Mouse (Mus musculus) cortical plate, adult 2 months (tissue): Measurements from ENCODE around the gene Siae. TPM values are rescaled to one million over a fixed set of nuclear protein-coding genes. Genes with fewer than 3 reads are reported as not detected.

Experiments used
- H3K27ac ChIP-seq: fragments of 200-500 bp; 2 replicates; pipeline ENCODE4 v1.5.1; 2012; ENCODE audit warnings: low read length, control low read depth, inconsistent platforms; ENCODE audit not compliant: insufficient read depth
- H3K4me1 ChIP-seq: fragments of 200-500 bp; 2 replicates; pipeline ENCODE4 v1.6.1; 2011; ENCODE audit warnings: low read length; ENCODE audit not compliant: control insufficient read depth, insufficient read depth
- H3K4me3 ChIP-seq: fragments of 200-500 bp; 2 replicates; pipeline ENCODE4 v1.5.1; 2011; ENCODE audit warnings: mild to moderate bottlenecking, low read length, control low read depth; ENCODE audit not compliant: insufficient read depth
- CTCF ChIP-seq: fragments of 200-500 bp; IDR thresholded peaks from 2 replicates; pipeline ENCODE4 v1.5.1; 2011; ENCODE audit warnings: mild to moderate bottlenecking, control low read depth, low read length; ENCODE audit not compliant: insufficient read depth; ENCODE audit errors: extremely low read depth
- POLR2A ChIP-seq: fragments of 200-500 bp; IDR thresholded peaks from 2 replicates; pipeline ENCODE4 v1.6.1; 2011; ENCODE audit warnings: mild to moderate bottlenecking, low read length, control low read depth; ENCODE audit not compliant: insufficient read depth; ENCODE audit errors: extremely low read depth
- polyA plus RNA-seq: library from polyadenylated mRNA; depleted of rRNA; stranded (reverse); fragments of >200 nt; gene quantifications from 2 replicates; pipeline ENCODE4 v1.2.3, GENCODE M21; 2012

Gene Siae
- polyA plus RNA-seq, 1 experiment: 22.2 TPM

DNA sequence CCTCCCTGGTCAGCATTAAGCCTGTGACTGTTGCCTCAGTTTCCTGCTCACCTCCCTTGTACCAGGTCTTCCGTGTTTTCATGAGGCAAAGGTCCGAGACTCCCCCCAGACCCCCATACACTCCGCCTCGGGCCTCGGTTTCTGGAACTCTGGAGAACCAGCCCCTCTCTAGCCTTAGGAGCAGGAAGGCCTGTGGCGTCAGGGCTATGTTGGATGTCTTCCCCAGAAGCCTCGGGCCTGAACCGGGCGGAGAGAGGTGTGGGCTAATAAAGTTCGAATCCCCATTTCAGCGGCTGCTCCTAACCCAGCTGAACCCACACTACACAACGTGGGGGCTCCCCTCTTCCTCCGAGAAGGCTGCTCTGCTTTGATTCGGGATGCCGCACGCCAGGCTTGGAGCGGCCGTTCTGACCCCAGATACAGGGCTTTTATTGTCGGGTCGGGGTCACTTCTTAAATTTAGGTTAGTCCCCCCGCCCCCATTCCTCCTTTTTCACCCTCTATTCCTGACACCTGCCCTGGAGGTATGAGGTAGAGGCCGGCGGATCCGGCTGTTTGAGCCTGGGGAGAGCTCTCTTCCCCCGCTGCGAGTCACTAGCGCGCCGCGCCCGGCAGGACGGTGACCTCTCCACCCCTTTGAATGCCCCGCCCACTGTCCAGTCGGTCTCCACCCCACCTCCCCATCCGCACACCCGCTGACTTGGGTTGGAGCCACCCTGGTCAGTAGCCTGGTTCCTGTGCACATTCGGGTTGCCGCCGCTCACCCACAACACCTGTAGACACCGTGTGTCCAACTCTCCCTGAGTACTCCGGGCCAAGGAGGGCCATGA, 27.9 kb upstream of the Siae start, which contains the start of gene Esam:
Esam (plus strand) TSS at position 683 of the 829 bp plus-strand sequence.
- TF ChIP-seq POLR2A (peak; percentile 26; the same call in 1 of the 2 replicates), CTCF (no peak)
- H3K4me3 ChIP-seq: peak within 1 kb of the TSS; percentile 30
- peaks cover 2% of the 10 kb centered on the region; the same call in 1 of the 2 replicates for H3K4me1 ChIP-seq
- H3K27ac ChIP-seq: peak within 1 kb of the TSS; percentile 13

DNA sequence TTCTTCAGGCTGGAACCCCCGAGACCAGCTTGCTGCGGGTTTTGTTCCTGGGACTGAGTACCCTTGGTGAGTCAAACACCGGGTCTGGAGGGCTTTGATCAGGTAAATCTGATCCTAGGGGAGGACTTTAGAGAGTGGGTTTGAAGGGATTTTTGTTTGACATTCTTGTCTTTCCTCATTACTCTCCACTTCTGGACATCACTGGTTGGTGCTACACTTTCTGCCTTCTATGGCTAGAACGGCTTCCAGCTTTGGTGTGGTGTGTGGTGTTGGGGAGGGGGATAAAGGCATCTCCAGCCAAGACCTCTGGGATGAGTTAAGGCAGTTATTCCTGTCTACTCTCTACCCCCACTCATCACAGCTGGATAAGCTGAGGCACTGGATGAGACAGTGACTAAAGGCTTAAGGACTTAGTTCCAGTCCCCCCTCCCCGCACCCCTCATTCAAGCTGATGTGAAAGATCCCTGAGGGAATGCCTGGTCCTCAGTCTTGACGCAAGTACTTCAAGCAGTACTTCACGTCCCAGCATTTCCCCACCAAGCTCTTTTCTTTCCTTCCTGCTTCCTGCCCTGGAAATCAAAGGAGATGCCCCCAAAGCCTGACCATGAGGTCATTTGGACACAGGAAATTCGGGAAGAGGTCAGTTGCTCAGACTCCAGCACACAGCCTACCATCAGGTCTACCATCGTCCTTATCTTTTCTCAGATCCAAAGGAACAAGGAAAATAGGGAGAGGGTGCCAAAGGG, 27.1 kb upstream of the Siae start:
- TF ChIP-seq POLR2A: no peak
- Histone ChIP-seq H3K4me3 (peak overlapping the region; percentile 30), H3K4me1 (peaks cover 2% of the 10 kb centered on the region; the same call in 1 of the 2 replicates), H3K27ac (peak overlapping the region; percentile 13)

DNA sequence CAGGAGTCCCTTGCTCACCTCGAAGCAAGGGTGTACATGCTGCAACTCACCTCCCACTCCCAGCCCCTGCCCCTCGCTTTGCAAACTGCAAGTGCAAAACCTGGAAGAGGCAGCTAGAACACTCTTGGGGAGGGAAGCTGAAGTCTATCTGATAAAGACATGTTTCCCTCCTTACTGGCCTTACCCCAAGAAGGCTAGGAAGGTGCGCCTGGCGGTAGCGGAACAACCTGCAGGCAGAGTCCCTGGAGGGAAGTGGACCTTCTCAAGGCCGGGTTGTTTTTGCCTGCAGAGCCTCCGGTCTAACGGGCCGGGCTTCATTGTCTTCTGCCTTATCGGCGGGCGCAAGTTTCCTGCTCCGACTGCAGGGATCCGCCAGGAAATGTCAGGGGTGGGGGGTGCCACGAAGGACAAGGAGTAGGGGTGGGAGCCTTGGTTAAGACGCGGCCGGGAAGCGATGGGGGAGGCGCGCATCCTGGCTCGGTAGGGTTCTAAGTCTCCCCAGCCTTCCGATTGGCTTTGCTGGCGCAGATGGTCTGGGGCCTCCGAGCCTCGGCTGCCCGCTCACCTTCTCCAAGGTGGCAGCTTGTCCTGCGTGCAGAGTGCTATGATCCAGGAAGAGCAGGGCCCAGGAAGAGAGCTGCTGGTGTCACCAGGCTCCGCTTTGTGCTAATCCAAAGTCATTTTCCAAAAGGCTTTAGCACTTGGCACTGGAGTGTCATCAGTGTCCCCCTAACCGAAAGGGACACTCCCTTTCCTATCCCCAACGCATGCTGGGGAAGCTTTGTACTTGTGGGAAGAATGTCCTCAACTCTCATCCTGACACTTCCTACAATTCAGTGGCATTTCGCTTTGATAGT, 25.2 kb upstream of the Siae start:
- TF ChIP-seq CTCF (0 out of 2 replicates have a peak, but pooled peaks have one; percentile 3), POLR2A (0 out of 2 replicates have a peak, but pooled peaks have one; percentile 13)
- Histone ChIP-seq H3K4me3 (peak overlapping the region; percentile 20), H3K27ac (peak overlapping the region; percentile 68), H3K4me1 (peaks cover 2% of the 10 kb centered on the region; the same call in 1 of the 2 replicates)

DNA sequence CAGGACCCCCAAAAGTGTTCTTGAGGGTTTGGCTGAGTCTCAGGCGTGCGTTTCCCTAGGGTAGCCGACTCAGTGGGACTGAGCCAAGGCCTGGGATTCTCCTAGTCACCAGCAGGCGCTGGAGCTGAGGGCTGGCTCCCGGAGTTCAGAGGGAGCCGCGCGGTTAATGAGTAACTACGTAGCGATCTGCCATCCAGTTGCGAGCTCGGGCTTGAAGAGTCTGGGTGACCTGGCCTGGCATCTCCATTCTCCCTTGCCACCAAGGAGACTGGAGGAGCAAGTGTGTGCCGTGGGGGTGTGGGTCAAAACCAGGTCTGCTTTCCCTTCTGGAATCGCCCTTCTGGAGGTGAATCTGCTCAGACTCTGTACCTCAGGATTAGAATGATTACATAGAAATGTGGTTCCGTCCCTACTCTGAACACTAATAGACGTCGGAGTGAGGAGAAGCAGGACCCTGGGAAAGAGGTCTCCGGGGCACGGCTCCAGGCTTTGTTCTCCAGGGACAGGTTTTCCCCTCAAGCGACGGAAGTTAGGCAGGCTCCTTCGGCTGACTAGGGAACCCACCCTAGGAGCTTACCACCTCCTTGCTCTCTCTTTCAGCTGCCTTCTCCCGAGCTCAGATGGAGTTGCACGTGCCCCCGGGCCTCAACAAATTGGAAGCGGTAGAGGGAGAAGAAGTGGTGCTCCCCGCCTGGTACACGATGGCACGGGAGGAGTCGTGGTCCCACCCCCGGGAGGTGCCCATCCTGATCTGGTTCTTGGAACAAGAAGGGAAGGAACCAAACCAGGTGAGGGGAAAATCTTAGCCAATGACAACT, 24.4 kb upstream of the Siae start:
- TF ChIP-seq CTCF (no peak), POLR2A (no peak)
- Histone ChIP-seq H3K27ac (peak overlapping the region; percentile 68), H3K4me1 (peaks cover 2% of the 10 kb centered on the region; the same call in 1 of the 2 replicates), H3K4me3 (peak overlapping the region; percentile 20)

DNA sequence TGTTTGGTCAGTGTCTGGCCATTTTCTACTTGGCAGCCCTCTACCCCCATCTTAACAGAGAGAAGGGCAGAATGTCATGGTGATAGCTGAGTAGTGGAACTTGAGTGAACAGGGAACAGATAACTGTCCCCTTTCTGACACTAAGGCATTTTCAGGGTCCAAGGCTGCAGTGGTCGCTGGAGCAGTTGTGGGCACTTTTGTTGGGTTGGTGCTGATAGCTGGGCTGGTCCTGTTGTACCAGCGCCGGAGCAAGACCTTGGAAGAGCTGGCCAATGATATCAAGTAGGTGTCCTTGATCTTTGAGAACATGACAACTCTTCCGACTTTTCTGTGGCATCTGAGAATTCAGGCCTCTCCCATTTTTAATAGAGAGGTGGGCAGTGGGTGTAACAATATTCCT, 18.6 kb upstream of the Siae start:
- Histone ChIP-seq H3K27ac (no peak overlapping the region), H3K4me1 (0 out of 2 replicates have a peak, but pooled peaks cover 1% of the 10 kb centered on the region), H3K4me3 (no peak overlapping the region)
- TF ChIP-seq POLR2A (no peak), CTCF (no peak)

DNA sequence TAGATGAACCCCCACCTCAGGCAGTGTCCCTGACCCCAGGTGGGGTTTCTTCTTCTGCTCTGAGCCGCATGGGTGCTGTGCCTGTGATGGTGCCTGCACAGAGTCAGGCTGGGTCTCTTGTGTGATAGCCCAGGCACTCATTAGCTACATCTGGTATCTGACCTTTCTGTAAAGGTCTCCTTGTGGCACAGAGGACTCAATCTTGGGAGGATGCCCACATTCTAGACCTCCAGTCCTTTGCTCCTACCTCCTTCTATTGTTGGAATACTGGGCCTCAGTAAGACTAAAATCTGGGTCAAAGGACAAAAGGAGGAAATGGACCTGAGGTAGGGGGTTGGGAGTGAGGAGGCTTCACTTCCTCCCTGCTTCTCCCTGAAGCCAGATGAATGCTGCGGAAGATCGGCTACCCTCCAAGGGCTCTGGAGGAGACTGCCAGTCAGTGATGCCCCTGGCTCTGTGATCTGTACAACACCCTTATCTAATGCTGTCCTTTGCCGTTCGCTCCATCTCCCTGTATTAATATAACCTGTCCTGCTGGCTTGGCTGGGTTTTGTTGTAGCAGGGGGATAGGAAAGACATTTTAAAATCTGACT, 17.7 kb upstream of the Siae start:
- no peak for TF ChIP-seq POLR2A
- no peak for TF ChIP-seq CTCF
- no peak overlapping the region for H3K27ac ChIP-seq
- 0 out of 2 replicates have a peak, but pooled peaks cover 1% of the 10 kb centered on the region for H3K4me1 ChIP-seq
- no peak overlapping the region for H3K4me3 ChIP-seq

DNA sequence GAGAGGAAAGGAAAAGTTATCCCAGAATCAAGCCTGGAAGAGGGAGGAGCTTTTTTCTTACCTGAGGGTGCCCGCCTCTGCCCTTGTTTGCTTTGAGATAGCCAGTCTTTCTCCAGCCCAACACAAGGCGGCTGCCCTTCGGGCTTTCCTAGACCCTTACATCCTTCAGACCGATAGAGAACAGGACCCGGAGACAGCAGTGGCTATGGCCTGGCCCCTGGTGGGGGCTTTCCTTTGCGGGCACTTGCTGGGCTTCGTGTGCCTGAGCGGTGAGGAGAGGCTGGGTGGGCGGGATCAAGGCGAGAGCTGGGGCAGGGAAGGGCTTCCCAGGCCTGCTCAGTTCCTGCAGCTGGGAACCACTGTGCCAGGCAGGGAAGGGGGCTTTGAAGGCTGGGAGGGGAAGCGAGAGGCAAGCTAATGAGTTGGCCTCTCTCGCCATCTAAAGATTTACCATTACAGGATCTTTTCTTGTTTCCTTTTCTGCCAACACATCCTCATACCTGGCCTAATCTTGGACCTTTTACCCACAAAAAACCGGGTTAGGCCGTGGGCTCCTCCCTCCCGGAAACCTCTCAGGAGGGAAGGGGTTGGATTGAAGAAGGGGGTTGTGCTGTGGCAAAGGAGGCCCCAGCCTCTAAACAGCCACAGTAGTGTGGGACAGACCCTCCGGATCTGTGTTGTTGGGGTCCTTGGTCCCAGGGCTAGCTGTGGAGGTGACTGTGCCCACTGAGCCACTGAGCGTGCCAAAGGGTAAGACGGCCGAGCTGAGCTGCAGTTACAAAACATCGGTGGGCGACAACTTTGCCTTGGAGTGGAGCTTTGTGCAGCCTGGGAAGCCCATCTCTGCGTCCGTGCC, 16.1 kb upstream of the Siae start, which contains the start of gene Vsig2:
Vsig2 (plus strand) TSS at position 86 of the 856 bp plus-strand sequence.
- Histone ChIP-seq H3K4me3 (no peak within 1 kb of the TSS), H3K4me1 (peaks cover 1% of the 10 kb centered on the region; the same call in 1 of the 2 replicates), H3K27ac (peak within 1 kb of the TSS; percentile 53; the same call in 1 of the 2 replicates)
- TF ChIP-seq POLR2A (peak; percentile 46; the same call in 1 of the 2 replicates), CTCF (no peak)

DNA sequence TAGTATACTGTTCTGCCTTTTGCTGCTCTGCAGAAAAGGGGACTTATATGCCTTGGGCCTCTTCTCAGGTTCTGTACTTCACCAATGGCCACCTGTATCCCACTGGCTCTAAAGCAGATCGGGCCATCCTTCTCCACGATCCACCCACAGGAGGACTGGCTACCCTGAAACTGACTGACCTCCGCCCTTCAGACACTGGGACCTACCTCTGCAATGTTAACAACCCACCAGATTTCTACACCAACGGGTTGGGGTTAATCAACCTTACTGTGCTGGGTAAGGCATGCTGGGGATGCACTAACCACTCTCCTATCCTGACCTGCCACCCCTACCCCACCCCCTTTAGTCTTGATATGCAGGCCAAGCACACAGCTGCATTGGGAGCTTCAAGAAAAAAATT, 15.3 kb upstream of the Siae start:
- TF ChIP-seq POLR2A: no peak
- H3K27ac ChIP-seq: 0 out of 2 replicates have a peak overlapping the region, but pooled peaks have one; percentile 43
- no peak overlapping the region for H3K4me3 ChIP-seq
- H3K4me1 ChIP-seq: peaks cover 2% of the 10 kb centered on the region
